Mouse (Mus musculus) stomach, embryonic 16.5 days (tissue): ENCODE data around the gene Ppdpf. TPM values are rescaled to one million over a fixed set of nuclear protein-coding genes. Genes with fewer than 3 reads are reported as not detected.
A peak's percentile ranks its signal among the peaks of the same experiment; 100 is the strongest.

Experiments
- ATAC-seq: fragments of 200-750 bp; cut with Nextera tagmentation; 2 replicates; pipeline ENCODE4 v1.8.0; 2017; ENCODE audit warnings: moderate number of reproducible peaks, moderate TSS enrichment; ENCODE audit not compliant: insufficient read depth, low FRiP score
- H3K27ac ChIP-seq: fragments of 300-500 bp; sonication (generic); 2 replicates; pipeline ENCODE4 v1.5.1; 2014; ENCODE audit warnings: low read length
- H3K27me3 ChIP-seq: fragments of 300-500 bp; sonication (generic); 2 replicates; pipeline ENCODE4 v1.6.1; 2014; ENCODE audit warnings: low read length, control low read depth, mixed read lengths; ENCODE audit not compliant: control insufficient read depth, insufficient read depth
- H3K36me3 ChIP-seq: fragments of 300-500 bp; sonication (generic); 2 replicates; pipeline ENCODE4 v1.6.1; 2014; ENCODE audit warnings: low read length; ENCODE audit not compliant: control insufficient read depth, insufficient read depth
- H3K4me1 ChIP-seq: fragments of 300-500 bp; sonication (generic); 2 replicates; pipeline ENCODE4 v1.6.1; 2014; ENCODE audit warnings: low read length, control low read depth, mixed read lengths; ENCODE audit not compliant: control insufficient read depth, insufficient read depth
- H3K4me2 ChIP-seq: fragments of 300-500 bp; sonication (generic); 2 replicates; pipeline ENCODE4 v1.6.1; 2014; ENCODE audit warnings: low read depth, low read length, mixed read lengths
- H3K4me3 ChIP-seq: fragments of 300-500 bp; sonication (generic); replicated peaks from 2 replicates; pipeline ENCODE4 v1.5.1; 2014; ENCODE audit warnings: mild to moderate bottlenecking, low read length
- H3K9ac ChIP-seq: fragments of 300-500 bp; sonication (generic); 2 replicates; pipeline ENCODE4 v1.6.1; 2014; ENCODE audit warnings: low read length
- H3K9me3 ChIP-seq: fragments of 300-500 bp; sonication (generic); replicated peaks from 2 replicates; pipeline ENCODE4 v1.6.1; 2016; ENCODE audit warnings: low read length, control low read depth; ENCODE audit not compliant: control insufficient read depth
- WGBS: fragments of 180-500 bp; shearing (Covaris S2); extraction: QIAGEN DNeasy Blood & Tissue Kit; methylation state at CpG from one replicate; pipeline ENCODE4 v1.1.7; 2014; 5-methylcytosine and 5-hydroxymethylcytosine counted together
- polyA plus RNA-seq: library from polyadenylated mRNA; unstranded; fragments of >200 nt; fragmentation: Nextera tagmentation; extraction: Ambion mirVana; gene quantifications from 2 replicates; pipeline ENCODE4 v1.2.1, GENCODE M21; 2015

The Ppdpf gene
- polyA plus RNA-seq, 1 experiment from 2014 or later: 249 TPM

- H3K27me3 ChIP-seq: peaks cover 18% of the 10 kb centered on the region; the same call in 1 of the 2 replicates
- peak overlapping the region; percentile 46 for H3K4me3 ChIP-seq
- peak overlapping the region; percentile 82 for H3K4me2 ChIP-seq
- 13% methylated on average over 31 of the region's 31 CpGs for WGBS
- H3K9me3 ChIP-seq: no peaks in the 10 kb centered on the region
- H3K9ac ChIP-seq: no peak overlapping the region
- no peak for ATAC-seq
- H3K36me3 ChIP-seq: no peaks in the 10 kb centered on the region
- peaks cover 4% of the 10 kb centered on the region; the same call in 1 of the 2 replicates for H3K4me1 ChIP-seq
- H3K27ac ChIP-seq: no peak overlapping the region
Observed at GRCm38 (mm10) chr2:181148318-181148955, 38.6 kb upstream of the Ppdpf start.

DNA sequence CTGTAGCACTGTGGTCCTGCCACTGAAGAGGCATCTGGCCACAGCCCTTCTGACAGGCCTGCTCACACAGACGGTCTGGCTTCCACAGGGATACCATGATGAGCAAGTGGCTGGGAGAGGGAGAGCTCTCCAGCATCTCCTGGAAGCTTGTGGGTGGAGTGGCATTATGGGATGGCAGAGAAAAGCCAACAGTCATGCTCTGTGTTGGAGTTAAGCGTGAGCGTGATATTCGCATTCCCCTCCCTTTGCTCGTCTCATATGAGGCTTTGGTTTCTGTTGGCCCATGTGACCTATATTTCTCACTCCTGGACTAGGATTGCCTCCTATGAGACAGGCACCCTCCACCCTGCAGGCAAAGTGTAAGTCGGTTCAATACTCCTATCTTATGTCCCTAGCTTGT is 36.8 kb upstream of the Ppdpf start:
- Histone ChIP-seq H3K27me3 (peaks cover 22% of the 10 kb centered on the region; the same call in 1 of the 2 replicates), H3K9ac (no peak overlapping the region), H3K4me1 (peaks cover 4% of the 10 kb centered on the region; the same call in 1 of the 2 replicates), H3K36me3 (no peaks in the 10 kb centered on the region), H3K4me3 (no peak overlapping the region), H3K4me2 (no peak overlapping the region), H3K9me3 (no peaks in the 10 kb centered on the region), H3K27ac (no peak overlapping the region)
- ATAC-seq: 0 out of 2 replicates have a peak, but pooled peaks have one; percentile 6
- 54% methylated on average over 6 of the region's 6 CpGs for WGBS

GRCm38 (mm10) chr2:181152701-181153100 is 34.3 kb upstream of the Ppdpf start:
- no peaks in the 10 kb centered on the region for H3K36me3 ChIP-seq
- H3K27me3 ChIP-seq: peaks cover 38% of the 10 kb centered on the region
- no peak overlapping the region for H3K27ac ChIP-seq

DNA sequence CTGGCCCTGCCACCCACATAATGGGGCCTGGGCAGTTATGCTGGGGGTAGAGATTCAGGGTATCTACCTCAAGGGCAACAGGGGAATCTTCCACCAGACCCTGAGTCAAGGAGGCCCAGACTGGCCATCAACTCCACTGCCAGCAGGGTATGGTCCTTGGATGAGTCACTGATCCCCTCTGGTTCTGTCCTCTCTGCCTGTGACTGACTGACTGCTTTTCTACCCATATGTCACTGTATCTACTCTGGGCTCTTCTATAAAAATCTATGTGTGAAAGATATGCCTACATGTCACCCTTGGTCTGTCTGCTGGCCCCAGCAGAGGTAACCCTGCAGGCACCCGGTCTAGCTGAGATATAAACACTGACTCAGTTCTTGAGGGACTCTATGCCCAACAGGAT is 33.9 kb upstream of the Ppdpf start:
- Histone ChIP-seq H3K4me1 (no peaks in the 10 kb centered on the region), H3K4me2 (no peak overlapping the region), H3K9me3 (no peaks in the 10 kb centered on the region), H3K36me3 (no peaks in the 10 kb centered on the region), H3K27me3 (peaks cover 38% of the 10 kb centered on the region), H3K4me3 (no peak overlapping the region), H3K27ac (no peak overlapping the region), H3K9ac (no peak overlapping the region)
- no peak for ATAC-seq
- WGBS: 80% methylated on average over 1 of the region's 1 CpGs

More at GRCm38 (mm10) chr2:181152701-181153100, 34.3 kb upstream of the Ppdpf start:
- Histone ChIP-seq H3K4me2 (no peak overlapping the region), H3K4me3 (no peak overlapping the region), H3K4me1 (peaks cover 3% of the 10 kb centered on the region; the same call in 1 of the 2 replicates), H3K9ac (no peak overlapping the region), H3K9me3 (no peaks in the 10 kb centered on the region)
- no peak for ATAC-seq
- WGBS: 92% methylated on average over 17 of the region's 17 CpGs

- no peaks in the 10 kb centered on the region for H3K4me1 ChIP-seq
- H3K36me3 ChIP-seq: no peaks in the 10 kb centered on the region
- H3K4me3 ChIP-seq: no peak overlapping the region
- no peak overlapping the region for H3K27ac ChIP-seq
- no peak for ATAC-seq
- H3K9me3 ChIP-seq: no peaks in the 10 kb centered on the region
- H3K27me3 ChIP-seq: peaks cover 38% of the 10 kb centered on the region
- no peak overlapping the region for H3K9ac ChIP-seq
- 0% methylated on average over 1 of the region's 1 CpGs for WGBS
- H3K4me2 ChIP-seq: no peak overlapping the region
Observed at GRCm38 (mm10) chr2:181153837-181154236, 33.2 kb upstream of the Ppdpf start.

DNA sequence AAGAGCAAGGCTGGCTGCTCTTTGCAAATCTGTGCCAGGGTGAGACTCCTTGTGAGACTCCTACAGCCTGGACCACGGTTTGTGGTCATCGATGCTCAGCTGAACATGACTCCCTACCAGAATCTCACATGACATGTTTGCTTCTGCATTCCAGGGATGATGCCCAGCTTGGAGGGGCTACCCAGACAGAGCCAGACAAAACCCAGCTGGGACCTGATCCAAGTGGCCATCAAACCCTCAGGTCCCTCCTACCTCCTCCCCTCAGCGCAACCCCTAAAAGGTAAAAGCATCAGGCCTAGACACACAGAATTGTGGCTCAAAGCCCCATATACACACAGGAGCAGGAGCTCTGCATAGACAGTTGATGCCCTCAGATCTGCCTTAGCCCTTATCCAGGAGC is 32.7 kb upstream of the Ppdpf start:
- Histone ChIP-seq H3K9me3 (no peaks in the 10 kb centered on the region), H3K36me3 (no peaks in the 10 kb centered on the region), H3K4me3 (no peak overlapping the region), H3K4me2 (no peak overlapping the region), H3K27me3 (peaks cover 38% of the 10 kb centered on the region), H3K27ac (no peak overlapping the region), H3K4me1 (no peaks in the 10 kb centered on the region), H3K9ac (no peak overlapping the region)
- 82% methylated on average over 3 of the region's 3 CpGs for WGBS
- ATAC-seq: no peak

- Histone ChIP-seq H3K9me3 (no peaks in the 10 kb centered on the region), H3K36me3 (no peaks in the 10 kb centered on the region), H3K9ac (no peak overlapping the region), H3K4me2 (no peak overlapping the region), H3K27ac (no peak overlapping the region), H3K4me3 (no peak overlapping the region), H3K4me1 (no peaks in the 10 kb centered on the region), H3K27me3 (peaks cover 34% of the 10 kb centered on the region)
- ATAC-seq: no peak
- WGBS: 78% methylated on average over 8 of the region's 8 CpGs
Observed at GRCm38 (mm10) chr2:181154831-181155415, 32.1 kb upstream of the Ppdpf start.

DNA sequence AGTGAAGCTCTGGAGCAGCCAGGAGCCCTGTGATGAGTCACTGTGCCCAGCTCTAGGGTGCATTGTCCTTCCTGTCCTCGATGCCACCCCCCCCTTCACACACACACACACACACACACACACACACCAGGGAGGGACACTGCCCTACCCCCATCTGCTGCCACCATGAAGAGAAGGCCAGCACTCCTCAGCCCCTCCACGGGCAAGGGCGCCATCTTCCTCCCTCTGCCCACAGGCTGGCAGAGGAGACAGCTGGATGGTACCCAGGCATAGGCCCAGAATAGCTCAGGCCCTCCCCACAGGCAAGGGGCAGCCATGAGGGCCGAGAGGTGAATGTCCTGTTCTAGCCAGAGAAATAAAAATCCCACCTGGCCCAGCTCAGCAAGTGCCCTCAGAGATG is 31.2 kb upstream of the Ppdpf start:
- no peak overlapping the region for H3K4me3 ChIP-seq
- no peak overlapping the region for H3K9ac ChIP-seq
- peaks cover 27% of the 10 kb centered on the region for H3K27me3 ChIP-seq
- ATAC-seq: no peak
- no peak overlapping the region for H3K4me2 ChIP-seq
- no peaks in the 10 kb centered on the region for H3K36me3 ChIP-seq
- 75% methylated on average over 4 of the region's 4 CpGs for WGBS
- no peak overlapping the region for H3K27ac ChIP-seq
- H3K9me3 ChIP-seq: no peaks in the 10 kb centered on the region
- no peaks in the 10 kb centered on the region for H3K4me1 ChIP-seq

DNA sequence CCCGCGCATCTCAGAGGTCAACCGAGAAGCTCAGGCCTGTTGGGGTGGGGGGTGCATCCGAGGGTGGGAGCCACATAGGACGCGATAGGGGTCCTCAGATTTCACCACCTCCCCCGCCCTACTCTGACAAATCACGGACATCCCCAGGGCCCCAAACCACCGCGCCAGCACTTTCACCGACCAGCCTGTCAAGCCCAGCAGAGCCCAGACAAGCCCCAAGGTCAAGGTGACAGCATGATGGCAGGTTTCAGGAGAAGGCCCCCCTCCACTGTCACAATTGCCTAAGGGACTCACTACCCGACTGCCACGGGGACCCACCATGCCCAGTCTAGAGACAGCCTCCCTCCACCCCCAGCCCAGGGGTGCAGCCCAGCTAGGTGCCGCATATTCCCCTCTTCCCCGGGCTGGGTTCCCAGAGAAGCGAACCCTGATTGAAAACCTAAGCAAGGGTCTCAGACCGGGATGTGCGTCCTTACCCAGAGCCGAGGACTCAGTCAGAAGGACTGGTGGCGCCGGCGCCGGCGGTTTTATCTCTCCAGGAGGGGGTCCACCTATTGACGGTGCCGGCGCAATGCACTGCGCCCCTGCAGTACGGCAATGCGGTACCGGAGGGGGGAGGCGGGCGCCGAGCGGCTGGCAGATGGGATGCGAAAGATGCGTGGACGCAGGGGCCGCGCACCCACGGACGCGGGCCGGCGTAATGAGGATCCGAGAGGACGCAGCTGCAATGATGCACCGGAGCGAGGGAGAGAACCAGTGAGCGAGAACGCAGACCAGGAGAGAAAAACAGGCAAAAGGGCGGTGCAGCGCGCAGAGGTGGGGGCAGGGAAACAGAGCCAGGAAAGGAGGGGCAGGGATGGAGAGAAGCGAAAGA is 30.6 kb upstream of the Ppdpf start, which contains the start of gene Eef1a2:
Gene Eef1a2, minus strand, starts transcription at position 767 of the 874 bp plus-strand sequence.
- Histone ChIP-seq H3K4me1 (no peaks in the 10 kb centered on the region), H3K27me3 (peaks cover 26% of the 10 kb centered on the region), H3K4me3 (peak within 1 kb of the TSS; percentile 15; the same call in 1 of the 2 replicates), H3K27ac (no peak within 1 kb of the TSS), H3K4me2 (peak within 1 kb of the TSS; percentile 35; the same call in 1 of the 2 replicates), H3K9me3 (no peaks in the 10 kb centered on the region), H3K36me3 (no peaks in the 10 kb centered on the region), H3K9ac (no peak within 1 kb of the TSS; the same call in 1 of the 2 replicates)
- ATAC-seq: no peak
- 3% methylated on average over 55 of the region's 55 CpGs for WGBS
